Mouse (Mus musculus) limb, embryonic 14.5 days (tissue): ENCODE results near the gene Col23a1. TPM values are rescaled to one million over a fixed set of nuclear protein-coding genes. Genes with fewer than 3 reads are reported as not detected.

ENCODE experiments used
- ATAC-seq: fragments of 200-750 bp; cut with Nextera tagmentation; 2 replicates; pipeline ENCODE4 v1.8.0; 2017; ENCODE audit warnings: low read depth, moderate number of reproducible peaks, moderate TSS enrichment; ENCODE audit not compliant: low FRiP score
- DNase-seq: peaks from one replicate; pipeline ENCODE4 v3.0.0-alpha.2; 2015; ENCODE audit warnings: low spot score
- H3K27ac ChIP-seq: fragments of 300-500 bp; sonication (generic); replicated peaks from 2 replicates; pipeline ENCODE4 v1.5.1; 2014; ENCODE audit warnings: low read depth, mild to moderate bottlenecking, low read length, moderate library complexity, mixed read lengths
- H3K27me3 ChIP-seq: fragments of 300-500 bp; sonication (generic); 2 replicates; pipeline ENCODE4 v1.6.1; 2014; ENCODE audit warnings: low read length, mixed read lengths; ENCODE audit not compliant: control insufficient read depth, insufficient read depth
- H3K36me3 ChIP-seq: fragments of 300-500 bp; sonication (generic); 2 replicates; pipeline ENCODE4 v1.6.1; 2014; ENCODE audit warnings: mild to moderate bottlenecking, low read length, moderate library complexity, mixed read lengths; ENCODE audit not compliant: control insufficient read depth, insufficient read depth
- H3K4me1 ChIP-seq: fragments of 300-500 bp; sonication (generic); 2 replicates; pipeline ENCODE4 v1.6.1; 2014; ENCODE audit warnings: antibody characterized with exemption, low read length, mixed read lengths; ENCODE audit not compliant: control insufficient read depth, insufficient read depth
- H3K4me2 ChIP-seq: fragments of 300-500 bp; sonication (generic); replicated peaks from 2 replicates; pipeline ENCODE4 v1.6.1; 2014; ENCODE audit warnings: low read depth, mild to moderate bottlenecking, low read length, moderate library complexity; ENCODE audit not compliant: severe bottlenecking
- H3K4me3 ChIP-seq: fragments of 300-500 bp; sonication (generic); replicated peaks from 2 replicates; pipeline ENCODE4 v1.5.1; 2014; ENCODE audit warnings: low read length
- H3K9ac ChIP-seq: fragments of 300-500 bp; sonication (generic); 2 replicates; pipeline ENCODE4 v1.6.1; 2014; ENCODE audit warnings: mild to moderate bottlenecking, low read depth, low read length, moderate library complexity; ENCODE audit not compliant: severe bottlenecking
- H3K9me3 ChIP-seq: fragments of 300-500 bp; sonication (generic); 2 replicates; pipeline ENCODE4 v1.6.1; 2016; ENCODE audit warnings: low read length; ENCODE audit not compliant: control insufficient read depth
- POLR2A ChIP-seq: fragments of 200-500 bp; IDR thresholded peaks from 2 replicates; pipeline ENCODE4 v1.8.0; 2012; ENCODE audit warnings: inconsistent platforms, mild to moderate bottlenecking, moderate library complexity, borderline replicate concordance; ENCODE audit not compliant: insufficient read depth, insufficient read length; ENCODE audit errors: extremely low read depth
- WGBS: fragments of 180-500 bp; shearing (Covaris S2); extraction: QIAGEN DNeasy Blood & Tissue Kit; methylation state at CpG from one replicate; pipeline ENCODE4 v1.1.7; 2014; 5-methylcytosine and 5-hydroxymethylcytosine counted together
- polyA plus RNA-seq, 2 experiments: library from polyadenylated mRNA; depleted of rRNA in 1 of 2; stranded (reverse) in 1 of 2; unstranded in 1 of 2; fragments of >200 nt; fragmentation: Nextera tagmentation in 1 of 2; extraction: Ambion mirVana in 1 of 2; gene quantifications; 2 replicates each; pipeline versions ENCODE4 v1.2.1 to v1.2.3; 2012 to 2014

Col23a1 gene
- polyA plus RNA-seq, 2 experiments = 28.0 to 29.4 TPM

DNA sequence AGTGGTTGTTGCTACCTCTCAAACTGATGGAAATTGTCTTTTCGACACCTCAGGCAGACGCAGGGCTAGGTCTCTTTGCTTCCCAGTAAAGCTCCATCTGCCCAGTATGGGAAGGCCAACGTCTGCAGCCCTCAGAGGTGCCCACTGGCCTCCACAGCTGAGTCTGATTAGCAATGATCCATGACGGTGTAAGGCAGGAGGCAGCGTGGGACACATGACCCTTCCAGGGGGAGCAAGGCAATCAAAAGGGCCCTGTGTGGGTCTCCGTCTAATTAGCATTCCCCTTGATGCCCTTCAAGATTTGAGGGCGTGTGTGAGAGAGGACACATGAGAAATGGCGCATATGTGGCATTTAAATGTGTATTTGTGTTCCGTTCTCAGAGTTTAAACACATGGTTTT lies 199.1 kb downstream of the Col23a1 start:
- peaks cover 15% of the 10 kb centered on the region for H3K4me1 ChIP-seq
- no peak for DNase-seq

DNA sequence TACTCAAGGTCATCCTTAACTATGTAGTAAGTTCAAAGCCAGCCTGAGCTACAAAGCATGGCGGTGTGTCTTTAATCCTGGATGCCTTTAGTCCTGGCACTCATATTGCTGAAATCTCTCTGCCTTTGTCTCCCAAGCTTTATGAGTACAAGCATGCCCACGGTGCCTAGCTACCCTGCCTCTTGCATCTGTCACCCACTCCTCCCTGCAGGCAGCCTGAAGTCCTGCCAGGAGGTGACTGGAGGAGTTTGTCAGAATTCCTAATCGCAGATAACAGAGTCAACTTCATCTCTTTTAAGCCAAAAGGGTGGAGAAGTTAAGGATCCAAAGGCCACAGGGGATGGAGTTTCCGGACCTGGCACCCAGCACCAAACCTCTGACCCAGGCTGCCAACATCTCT lies 203.7 kb downstream of the Col23a1 start:
- peaks cover 7% of the 10 kb centered on the region; the same call in 1 of the 2 replicates for H3K4me1 ChIP-seq
- no peak overlapping the region for H3K4me2 ChIP-seq
- H3K9ac ChIP-seq = no peak overlapping the region
- H3K9me3 ChIP-seq = no peaks in the 10 kb centered on the region
- H3K27me3 ChIP-seq = no peaks in the 10 kb centered on the region
- H3K4me3 ChIP-seq = no peak overlapping the region
- TF ChIP-seq POLR2A = no peak
- DNase-seq (no peak), ATAC-seq (no peak)
- WGBS = 74% methylated on average over 4 of the region's 4 CpGs
- no peaks in the 10 kb centered on the region for H3K36me3 ChIP-seq
- no peak overlapping the region for H3K27ac ChIP-seq

More for the DNA sequence above, 199.1 kb downstream of the Col23a1 start:
- ATAC-seq = no peak
- 23% methylated on average over 9 of the region's 9 CpGs for WGBS
- Histone ChIP-seq H3K36me3 (no peaks in the 10 kb centered on the region), H3K4me2 (no peak overlapping the region), H3K9me3 (no peaks in the 10 kb centered on the region), H3K4me3 (no peak overlapping the region), H3K27me3 (no peaks in the 10 kb centered on the region), H3K9ac (no peak overlapping the region), H3K27ac (no peak overlapping the region)
- TF ChIP-seq POLR2A = no peak

DNA sequence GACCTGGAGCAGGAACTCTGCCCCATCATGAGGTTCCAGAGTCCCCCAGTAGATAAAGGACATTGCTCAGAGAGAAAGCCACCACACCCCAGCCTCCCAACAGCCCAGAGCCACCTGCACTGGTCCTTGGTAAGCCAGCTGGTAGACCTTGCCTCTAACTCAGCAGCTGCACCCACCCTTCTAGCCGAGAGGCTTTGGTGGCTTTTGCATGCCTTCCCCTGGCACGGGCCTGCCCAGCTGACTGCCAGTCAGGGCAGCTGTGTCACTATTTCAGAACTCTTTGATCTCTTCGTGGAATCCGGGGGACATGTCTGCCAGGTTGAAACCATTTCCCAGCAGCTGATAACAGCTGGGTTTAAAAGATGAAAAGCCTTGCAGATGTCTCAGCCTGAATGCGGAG lies 204.5 kb downstream of the Col23a1 start:
- no peaks in the 10 kb centered on the region for H3K27me3 ChIP-seq
- H3K27ac ChIP-seq = no peak overlapping the region
- H3K9me3 ChIP-seq = no peaks in the 10 kb centered on the region
- no peak for TF ChIP-seq POLR2A
- ATAC-seq = no peak
- 11% methylated on average over 5 of the region's 5 CpGs for WGBS
- H3K36me3 ChIP-seq = no peaks in the 10 kb centered on the region
- 0 out of 2 replicates have a peak, but pooled peaks cover 2% of the 10 kb centered on the region for H3K4me1 ChIP-seq
- no peak overlapping the region for H3K9ac ChIP-seq
- H3K4me3 ChIP-seq = no peak overlapping the region
- no peak overlapping the region for H3K4me2 ChIP-seq
- no peak for DNase-seq

DNA sequence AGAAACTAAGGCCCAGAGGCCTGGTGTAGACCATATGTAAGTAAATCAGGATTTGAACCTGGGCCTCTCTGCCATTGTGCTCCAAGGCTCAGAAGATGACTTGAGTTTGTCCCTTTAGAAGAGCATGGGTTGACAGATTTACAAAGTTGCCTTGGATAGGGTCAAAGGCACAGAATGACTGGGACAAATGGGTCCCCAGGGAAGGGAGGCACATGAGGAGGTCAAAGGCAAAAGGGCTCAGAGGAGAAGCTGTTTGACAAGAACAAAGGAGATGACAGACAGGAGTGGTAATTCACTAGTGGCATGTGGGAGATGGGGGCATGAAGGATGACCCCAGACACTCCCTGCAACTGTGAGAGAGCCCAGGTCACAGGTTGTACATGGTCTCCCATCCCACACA lies 210.1 kb downstream of the Col23a1 start:
- TF ChIP-seq POLR2A = no peak
- Histone ChIP-seq H3K36me3 (no peaks in the 10 kb centered on the region), H3K27ac (no peak overlapping the region), H3K9me3 (no peaks in the 10 kb centered on the region), H3K27me3 (no peaks in the 10 kb centered on the region), H3K9ac (no peak overlapping the region), H3K4me2 (no peak overlapping the region), H3K4me3 (no peak overlapping the region), H3K4me1 (peaks cover 12% of the 10 kb centered on the region)
- DNase-seq (no peak), ATAC-seq (no peak)

DNA sequence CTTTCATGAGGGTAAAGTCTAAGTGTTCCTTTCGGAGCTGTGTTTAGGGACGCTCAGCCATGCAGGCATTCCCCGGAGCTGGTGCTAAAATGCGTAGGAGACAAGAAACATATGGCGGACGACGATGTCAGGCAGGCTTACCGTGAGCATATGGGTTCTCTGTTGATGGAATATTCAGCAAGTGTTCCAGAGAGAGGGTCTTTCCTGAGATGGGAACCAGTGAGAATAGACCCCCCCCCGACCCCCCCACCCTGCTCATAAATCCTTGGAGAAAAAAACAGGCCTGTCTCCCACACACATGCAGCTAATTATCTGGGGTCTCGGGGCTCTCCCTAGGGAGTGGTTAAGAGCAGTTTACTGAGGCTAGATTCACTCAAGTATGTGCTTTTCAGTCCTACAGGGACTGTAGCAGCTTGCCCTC lies 212.7 kb downstream of the Col23a1 start:
- H3K27ac ChIP-seq = no peak overlapping the region

DNA sequence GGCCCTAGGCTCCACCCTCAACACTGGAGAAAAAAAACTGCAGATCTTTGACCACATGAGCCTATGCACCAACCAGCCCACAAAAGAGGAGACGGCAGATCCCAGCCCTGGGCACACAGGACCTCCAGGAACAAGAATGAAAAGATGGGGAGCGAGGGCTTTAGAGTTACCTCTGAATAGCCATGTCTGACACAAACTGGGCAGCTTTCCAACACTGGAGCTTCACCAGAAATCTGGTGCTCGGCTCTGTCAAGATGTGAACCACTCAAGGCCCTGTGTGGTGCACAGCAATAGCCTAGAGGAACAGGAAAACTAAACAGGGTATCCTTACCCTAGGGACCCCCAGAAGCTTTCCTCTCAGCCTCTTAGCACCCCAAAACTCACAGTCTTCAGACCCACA lies 215.2 kb downstream of the Col23a1 start:
- H3K4me2 ChIP-seq = no peak overlapping the region
- DNase-seq (peak; percentile 48), ATAC-seq (no peak)
- H3K9me3 ChIP-seq = no peaks in the 10 kb centered on the region
- peaks cover 24% of the 10 kb centered on the region for H3K4me1 ChIP-seq
- H3K9ac ChIP-seq = no peak overlapping the region
- no peak overlapping the region for H3K27ac ChIP-seq
- no peaks in the 10 kb centered on the region for H3K27me3 ChIP-seq
- no peak overlapping the region for H3K4me3 ChIP-seq
- WGBS = 61% methylated on average over 3 of the region's 3 CpGs
- TF ChIP-seq POLR2A = no peak
- no peaks in the 10 kb centered on the region for H3K36me3 ChIP-seq

More for the DNA sequence above, 212.7 kb downstream of the Col23a1 start:
- Histone ChIP-seq H3K36me3 (no peaks in the 10 kb centered on the region), H3K27me3 (no peaks in the 10 kb centered on the region), H3K9ac (no peak overlapping the region), H3K4me3 (no peak overlapping the region), H3K9me3 (no peaks in the 10 kb centered on the region), H3K4me2 (no peak overlapping the region), H3K4me1 (peaks cover 12% of the 10 kb centered on the region)
- ATAC-seq (no peak), DNase-seq (peak; percentile 38)
- WGBS = 14% methylated on average over 10 of the region's 10 CpGs
- TF ChIP-seq POLR2A = no peak
